Mouse (Mus musculus) lung, postnatal 4 days (tissue): ENCODE measurements around the gene Ptpn22.
A peak's percentile ranks its signal among the peaks of the same experiment; 100 is the strongest.

ENCODE experiments used
- DNase-seq, 2 experiments: peaks; one replicate each; pipeline ENCODE4 v3.0.0; 2021

The Ptpn22 gene

GRCm38 (mm10) chr3:103859851-103860391 is 326 bp downstream of the Ptpn22 start:
- DNase-seq = peak; percentile 54 to 63

- DNase-seq = no peak
Measured at GRCm38 (mm10) chr3:103862721-103863220, 3.2 kb downstream of the Ptpn22 start.

GRCm38 (mm10) chr3:103864200-103864599 is 4.6 kb downstream of the Ptpn22 start:
- DNase-seq = no peak

GRCm38 (mm10) chr3:103867424-103867971 is 7.9 kb downstream of the Ptpn22 start:
- DNase-seq = no peak

- no peak for DNase-seq
Measured at GRCm38 (mm10) chr3:103868008-103868407, 8.4 kb downstream of the Ptpn22 start.

GRCm38 (mm10) chr3:103872663-103873098 is 13.1 kb downstream of the Ptpn22 start:
- no peak for DNase-seq

GRCm38 (mm10) chr3:103874329-103874728 is 14.7 kb downstream of the Ptpn22 start:
- DNase-seq = no peak

GRCm38 (mm10) chr3:103885946-103886345 is 26.4 kb downstream of the Ptpn22 start:
- DNase-seq = no peak

- peak in 1 of 2 experiments; percentile 56 for DNase-seq
Measured at GRCm38 (mm10) chr3:103887581-103887980, 28.0 kb downstream of the Ptpn22 start.

GRCm38 (mm10) chr3:103893374-103893773 is 33.8 kb downstream of the Ptpn22 start:
- DNase-seq = no peak

- peak; percentile 35 to 69 for DNase-seq
Measured at GRCm38 (mm10) chr3:103904705-103905104, 45.1 kb downstream of the Ptpn22 start.

GRCm38 (mm10) chr3:103907335-103908030 is 47.9 kb downstream of the Ptpn22 start:
- no peak for DNase-seq

GRCm38 (mm10) chr3:103908781-103909180 is 49.2 kb downstream of the Ptpn22 start:
- DNase-seq = no peak

GRCm38 (mm10) chr3:103913451-103913961 is 53.9 kb downstream of the Ptpn22 start:
- peak; percentile 16 to 28 for DNase-seq

GRCm38 (mm10) chr3:103914010-103914669 is 54.5 kb downstream of the Ptpn22 start, which contains the start of gene Rsbn1:
Gene Rsbn1, plus strand, starts transcription at chr3:103914120.
- peak; percentile 97 to 99 for DNase-seq

- no peak for DNase-seq
Measured at GRCm38 (mm10) chr3:103914732-103915508, 55.3 kb downstream of the Ptpn22 start.

GRCm38 (mm10) chr3:103915509-103915896 is 55.9 kb downstream of the Ptpn22 start:
- DNase-seq = no peak

- no peak for DNase-seq
Measured at GRCm38 (mm10) chr3:103916205-103916838, 56.7 kb downstream of the Ptpn22 start.

- DNase-seq = no peak
Measured at GRCm38 (mm10) chr3:103916839-103917237, 57.2 kb downstream of the Ptpn22 start.

GRCm38 (mm10) chr3:103920094-103920493 is 60.5 kb downstream of the Ptpn22 start:
- DNase-seq = no peak

GRCm38 (mm10) chr3:103925302-103925701 is 65.7 kb downstream of the Ptpn22 start:
- DNase-seq = no peak

- DNase-seq = peak in 1 of 2 experiments; percentile 24
Measured at GRCm38 (mm10) chr3:103927511-103927910, 67.9 kb downstream of the Ptpn22 start.
